Mouse (Mus musculus) kidney, postnatal 4 days (tissue): ENCODE data around the gene Ccdc96.

Experiments used
- DNase-seq, 2 experiments: peaks; one replicate each; pipeline ENCODE4 v3.0.0; 2021; ENCODE audit warnings: mixed read lengths in 2 of 2

Gene Ccdc96

DNA sequence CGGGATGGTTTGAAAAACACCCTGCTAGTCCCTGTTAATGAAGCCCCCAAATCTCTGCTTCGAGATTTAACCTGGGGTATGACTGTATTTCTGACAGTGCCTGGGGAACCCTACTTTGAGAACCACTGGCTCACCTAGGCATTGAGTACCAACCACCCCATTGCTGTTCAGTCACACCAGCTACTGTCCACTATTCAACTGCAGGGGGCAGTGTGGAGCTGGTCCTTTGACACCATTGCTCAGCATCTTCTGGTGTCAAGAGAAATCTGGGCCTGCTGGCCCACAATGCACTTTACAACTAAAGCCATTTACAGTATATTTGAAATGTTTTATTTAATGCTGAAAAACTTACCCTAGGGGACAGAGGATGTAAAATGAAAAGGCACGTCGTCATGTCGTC is 10.1 kb upstream of the Ccdc96 start:
- DNase-seq = peak; percentile 81 to 85

DNA sequence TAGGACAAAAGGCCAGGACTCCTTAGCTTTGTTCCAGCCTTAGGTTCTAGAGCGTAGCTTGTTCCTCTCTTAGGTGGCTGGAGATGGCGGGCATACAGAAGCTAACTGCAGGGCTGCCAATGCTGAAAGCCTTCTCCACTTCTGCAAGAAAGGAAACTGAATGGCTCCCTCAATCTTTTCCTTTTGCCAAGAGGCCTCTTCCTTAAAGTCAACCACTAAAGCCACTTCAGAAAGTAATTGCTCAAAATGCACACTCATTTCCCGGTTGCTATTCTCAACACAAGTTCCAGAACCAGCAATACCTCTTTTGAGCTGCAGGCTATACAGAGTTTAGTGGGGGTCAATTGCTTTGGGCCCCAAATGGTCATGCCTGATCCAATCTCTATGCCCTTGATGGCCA is 6.9 kb upstream of the Ccdc96 start:
- DNase-seq = no peak

DNA sequence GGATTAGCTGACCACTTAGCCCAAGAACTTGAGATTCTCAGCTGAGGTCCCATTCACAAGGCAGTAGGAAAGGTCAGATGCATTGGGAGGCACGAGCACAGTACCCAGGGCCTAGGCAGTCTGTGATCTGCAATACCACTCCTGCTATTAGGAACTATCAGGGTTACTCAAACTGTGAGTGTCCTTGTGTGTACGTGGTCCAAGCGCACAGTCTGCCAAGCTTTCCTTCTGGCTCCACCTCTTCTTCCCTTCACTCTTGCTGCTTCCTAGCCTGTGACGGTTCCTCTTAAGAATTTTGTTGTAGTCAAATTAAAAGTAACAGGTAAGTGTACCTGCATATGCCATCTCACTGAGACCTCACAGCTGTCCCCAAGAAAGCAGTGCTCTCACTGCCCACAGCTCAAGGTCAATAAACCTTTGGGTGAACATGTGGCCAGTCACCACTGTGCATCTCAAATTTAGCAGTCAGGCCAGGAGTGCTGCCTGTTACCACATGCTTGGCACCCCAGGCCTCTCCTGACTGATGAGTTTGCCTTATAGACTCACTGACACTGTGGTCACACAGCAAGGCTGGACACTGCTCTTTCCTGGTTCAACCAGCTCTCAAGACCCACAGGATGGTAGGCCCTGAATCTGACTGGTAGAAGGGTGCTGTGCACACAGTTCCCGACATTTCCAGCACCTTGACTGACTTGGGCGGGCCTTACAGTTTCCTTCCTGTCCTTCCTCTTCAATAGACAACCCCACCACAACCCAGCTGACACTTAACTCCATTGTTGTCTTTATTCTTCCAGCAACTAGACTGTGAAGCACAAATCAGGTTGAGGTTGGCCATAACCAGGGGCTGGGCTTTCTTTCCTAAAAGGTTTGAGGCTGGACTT is 5.6 kb upstream of the Ccdc96 start:
- no peak for DNase-seq

DNA sequence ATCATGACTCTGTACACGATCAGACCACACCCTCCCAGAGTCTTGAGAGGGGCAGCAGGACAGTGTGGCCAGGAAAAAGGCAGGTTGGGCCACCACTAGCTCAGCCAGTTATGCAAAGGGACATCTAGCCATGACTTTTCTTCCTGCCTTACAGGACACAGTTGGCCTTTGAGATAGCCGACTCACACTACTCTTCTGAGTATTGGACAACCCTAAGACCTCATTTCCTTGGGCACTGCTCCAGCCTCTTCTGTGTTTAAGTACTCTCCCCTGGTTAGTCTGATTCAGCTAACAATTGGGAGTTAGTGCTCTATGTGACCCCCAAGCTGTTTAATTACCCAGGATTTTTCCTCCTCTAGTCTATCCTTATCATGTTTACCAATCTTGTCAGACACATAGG is 4.7 kb upstream of the Ccdc96 start:
- DNase-seq = no peak

DNA sequence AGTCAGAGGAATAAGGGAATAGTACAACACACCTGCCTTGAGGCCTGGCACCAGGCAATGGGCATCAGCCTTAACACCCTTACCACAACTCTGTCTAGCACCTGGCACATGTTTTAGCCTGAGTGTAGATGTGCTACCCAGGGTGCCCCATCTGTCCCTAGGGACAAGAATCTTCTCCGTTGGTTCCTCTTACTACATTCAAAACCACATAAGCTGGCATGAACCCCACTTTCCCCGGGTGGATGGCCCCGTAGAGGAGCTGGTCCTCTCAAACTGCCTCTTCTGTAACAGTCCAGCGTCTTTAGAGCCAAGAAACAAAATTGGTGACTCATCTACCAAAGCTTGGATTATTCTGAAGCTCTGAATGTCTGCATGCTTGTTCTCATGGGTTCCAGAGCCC is 4.0 kb upstream of the Ccdc96 start:
- no peak for DNase-seq

DNA sequence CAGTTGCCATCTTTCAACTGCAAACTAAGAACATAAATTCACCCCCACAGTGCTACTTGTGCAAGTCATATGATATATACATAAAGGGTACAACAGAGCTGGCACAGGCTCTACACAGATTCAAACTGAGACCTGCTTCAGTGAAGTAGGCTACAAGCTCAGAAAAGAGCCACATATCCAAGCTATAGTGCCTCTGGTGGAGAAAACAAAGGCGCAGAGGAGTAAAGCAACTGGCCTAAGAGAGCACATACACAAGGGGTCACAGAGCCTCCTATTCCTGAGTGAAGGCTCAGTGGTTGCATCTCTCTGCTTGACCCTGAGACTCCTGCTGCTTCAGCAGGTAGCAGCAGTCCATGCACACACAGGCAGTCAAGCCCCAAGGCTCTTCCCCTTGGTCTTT is 3.3 kb upstream of the Ccdc96 start:
- no peak for DNase-seq

DNA sequence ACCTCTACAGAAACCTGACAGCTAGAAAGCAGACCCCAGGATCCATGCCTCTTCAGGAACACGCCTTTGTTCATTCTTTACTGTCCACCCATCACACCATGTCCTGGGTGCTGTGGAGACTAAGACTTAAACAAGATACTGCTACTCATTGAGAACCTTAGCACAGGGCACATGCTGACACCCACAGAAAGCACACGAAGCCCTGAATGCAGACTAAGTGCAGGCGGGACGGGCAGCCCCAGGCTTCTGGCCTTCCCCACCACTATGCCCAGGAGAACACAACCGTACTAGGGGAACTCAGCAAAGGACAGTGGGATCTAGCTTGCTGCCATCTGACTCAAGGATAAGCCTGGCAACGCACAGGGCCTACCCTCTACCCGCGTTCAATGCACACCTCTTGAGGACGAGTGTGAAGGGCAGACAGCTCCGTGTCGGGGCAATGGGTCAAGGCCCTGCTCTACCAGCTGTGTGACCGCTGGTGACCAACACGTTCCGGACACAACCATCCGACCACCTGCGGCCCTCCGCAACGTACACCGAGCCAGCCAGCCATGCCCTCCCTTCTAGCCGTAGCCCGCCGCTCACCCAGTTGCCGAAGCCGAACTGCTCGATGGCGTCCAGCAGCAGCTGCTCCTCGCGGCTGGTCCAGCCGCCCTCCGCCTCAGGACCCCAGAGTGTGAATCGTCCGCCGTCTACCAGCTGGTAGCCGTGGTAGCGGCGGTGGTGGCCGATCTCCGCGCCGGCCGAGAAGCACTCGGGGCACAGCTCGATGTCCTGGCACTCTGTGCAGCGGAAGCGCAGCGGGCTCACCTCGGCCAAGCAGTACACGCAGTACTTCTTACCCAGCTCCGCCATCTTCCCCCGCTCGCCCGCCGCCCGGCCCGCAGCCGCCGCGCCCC is 936 bp upstream of the Ccdc96 start:
- DNase-seq = peak; percentile 63 to 77

DNA sequence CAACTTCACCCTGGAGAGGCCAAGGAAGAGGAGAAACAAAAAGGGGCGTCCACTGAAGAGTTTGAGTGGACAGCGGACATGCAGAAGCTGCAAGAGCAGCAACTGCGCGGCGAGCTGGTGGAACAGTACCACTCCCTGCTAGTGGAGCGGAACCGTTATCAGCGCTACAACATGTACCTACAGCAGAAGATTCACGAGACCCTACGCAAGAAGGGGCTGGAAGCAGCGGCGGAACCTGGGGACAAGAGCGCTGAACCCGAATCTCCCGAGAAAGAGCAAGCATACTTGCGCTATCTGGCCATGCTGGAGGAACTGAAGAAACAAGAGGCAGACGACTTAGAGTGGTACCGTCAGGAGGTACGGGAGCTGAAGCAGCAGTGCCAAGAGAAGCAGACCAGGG is 918 bp downstream of the Ccdc96 start:
- no peak for DNase-seq

DNA sequence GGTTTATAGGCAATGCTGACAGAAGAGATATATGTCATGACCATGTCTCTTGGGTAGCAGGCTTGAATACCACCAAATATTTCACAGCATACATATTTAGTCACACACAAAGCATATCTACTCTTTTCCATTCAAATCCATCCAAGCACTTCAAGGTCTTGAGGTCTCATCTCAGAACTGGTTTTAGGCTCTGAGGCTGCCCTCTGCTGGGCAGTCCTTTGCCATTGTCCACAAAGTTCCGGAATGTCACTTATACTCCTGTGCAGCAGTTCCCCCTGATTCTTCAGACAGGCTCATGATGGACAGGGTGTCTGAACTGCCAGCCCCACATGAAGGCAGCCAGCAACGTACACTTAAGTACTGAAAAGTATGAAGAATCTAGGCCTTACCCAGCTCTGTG is 4.8 kb downstream of the Ccdc96 start:
- DNase-seq = peak; percentile 63 to 74

DNA sequence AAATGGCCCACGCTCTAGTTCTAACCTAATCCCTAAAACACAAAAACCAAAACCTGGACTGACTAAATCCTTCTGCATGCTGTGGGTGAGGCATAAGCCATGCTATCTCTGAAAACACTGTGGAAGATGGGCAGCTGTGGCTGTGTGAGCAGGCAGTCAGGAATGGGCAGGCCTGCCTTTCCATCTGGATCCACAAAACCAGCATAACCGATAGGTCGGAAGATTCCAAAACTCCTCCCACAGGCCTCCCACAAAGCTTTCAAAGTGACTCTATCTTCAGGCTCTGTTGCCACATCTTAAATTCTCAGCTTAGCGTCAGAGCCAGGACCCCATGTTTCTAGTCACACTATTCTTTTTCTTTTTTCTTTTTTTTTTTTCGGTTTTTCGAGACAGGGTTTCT is 9.5 kb downstream of the Ccdc96 start:
- no peak for DNase-seq

DNA sequence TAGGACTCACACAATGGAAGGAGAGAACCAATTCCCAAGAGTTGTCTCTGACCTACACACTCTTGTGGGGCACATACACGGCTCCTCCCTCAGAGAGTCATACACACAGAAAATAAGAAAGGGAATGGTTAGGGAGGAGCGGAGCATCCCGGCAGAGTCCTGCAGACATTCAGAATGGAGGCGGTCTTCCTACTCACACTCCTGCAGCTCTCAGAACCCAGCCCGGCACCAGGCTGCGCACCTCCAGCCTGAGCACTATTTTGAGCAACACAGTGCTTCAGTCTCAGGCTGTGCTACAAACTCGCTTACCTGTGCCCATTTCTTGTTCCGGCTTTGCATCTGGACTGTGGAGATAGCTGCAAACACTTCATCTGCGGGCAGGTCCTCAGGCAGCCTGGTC is 10.3 kb downstream of the Ccdc96 start:
- DNase-seq = no peak

DNA sequence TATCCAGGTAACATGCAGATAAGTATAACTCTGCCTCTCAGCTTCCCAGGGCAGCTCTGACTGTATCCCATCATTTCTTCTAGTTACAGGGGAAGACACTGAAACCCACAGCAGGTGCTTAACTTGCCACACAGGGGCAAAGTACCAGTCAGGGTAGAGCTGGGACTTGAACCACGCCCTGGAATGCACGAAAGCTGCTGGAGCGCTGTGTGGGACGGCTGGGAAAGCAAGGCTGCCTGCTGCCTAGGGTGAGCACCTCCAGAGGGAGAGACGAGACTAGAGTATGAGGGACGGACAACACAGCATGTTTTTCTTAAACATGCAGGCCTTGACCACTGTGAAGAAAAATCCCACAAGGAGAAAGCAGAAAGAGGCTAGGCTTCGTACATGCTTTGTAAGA is 20.8 kb downstream of the Ccdc96 start:
- DNase-seq = no peak

DNA sequence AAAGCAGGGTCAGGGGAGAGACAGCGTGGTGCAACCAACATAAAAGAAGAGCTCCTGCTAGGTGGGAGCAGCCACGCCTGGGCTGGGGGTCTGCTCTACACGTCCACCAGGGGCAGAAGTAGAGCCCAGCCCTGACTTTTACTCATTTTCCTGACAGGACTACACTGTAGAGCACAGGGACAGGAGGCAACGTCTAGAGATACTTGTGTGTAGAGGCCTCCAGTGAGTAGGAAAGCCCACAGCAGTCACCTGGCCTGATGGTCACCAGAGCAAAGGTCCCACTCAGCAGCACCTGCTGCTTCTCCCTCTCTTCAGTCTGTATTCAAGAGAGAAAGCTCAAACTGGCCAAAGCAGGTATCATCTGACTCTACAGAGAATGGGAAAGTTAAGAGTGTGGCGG is 21.3 kb downstream of the Ccdc96 start:
- DNase-seq = no peak

DNA sequence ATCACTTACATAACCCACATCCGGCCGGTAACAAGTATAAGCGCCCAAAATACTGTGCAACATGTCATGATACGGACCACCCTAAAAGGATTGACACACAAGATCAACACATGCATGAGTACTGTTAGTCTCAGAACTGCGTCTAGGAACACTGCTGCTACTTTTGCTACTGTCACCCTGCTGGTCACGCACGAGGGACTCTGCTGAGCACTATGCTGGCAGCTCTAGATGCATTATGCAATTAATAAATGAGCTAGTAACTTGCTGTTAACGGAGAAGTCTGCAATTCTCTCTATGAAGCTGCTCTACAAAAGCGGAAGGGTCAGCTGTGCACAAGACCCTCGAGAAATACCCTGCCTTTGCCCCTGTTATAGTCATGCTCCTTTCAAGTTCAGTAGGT is 24.0 kb downstream of the Ccdc96 start:
- no peak for DNase-seq

DNA sequence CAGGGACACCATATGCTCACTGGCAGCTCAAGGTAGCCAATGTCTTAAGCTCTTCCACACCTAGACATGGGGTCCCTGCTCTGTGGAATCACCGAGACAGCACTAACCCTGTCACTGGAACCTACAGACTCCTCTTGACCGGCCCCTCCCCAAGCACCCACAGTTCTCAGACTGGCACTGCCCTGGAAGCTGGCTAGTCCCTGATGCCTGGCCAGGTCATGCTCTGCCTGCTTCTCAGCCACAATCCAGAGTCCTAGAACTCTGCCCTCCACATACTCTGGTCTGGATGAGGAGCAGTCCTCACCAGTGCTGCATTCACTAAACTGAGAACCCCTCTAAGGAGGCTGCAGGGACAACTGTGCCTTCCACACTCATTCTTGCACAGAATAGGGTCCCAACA is 26.6 kb downstream of the Ccdc96 start:
- no peak for DNase-seq

DNA sequence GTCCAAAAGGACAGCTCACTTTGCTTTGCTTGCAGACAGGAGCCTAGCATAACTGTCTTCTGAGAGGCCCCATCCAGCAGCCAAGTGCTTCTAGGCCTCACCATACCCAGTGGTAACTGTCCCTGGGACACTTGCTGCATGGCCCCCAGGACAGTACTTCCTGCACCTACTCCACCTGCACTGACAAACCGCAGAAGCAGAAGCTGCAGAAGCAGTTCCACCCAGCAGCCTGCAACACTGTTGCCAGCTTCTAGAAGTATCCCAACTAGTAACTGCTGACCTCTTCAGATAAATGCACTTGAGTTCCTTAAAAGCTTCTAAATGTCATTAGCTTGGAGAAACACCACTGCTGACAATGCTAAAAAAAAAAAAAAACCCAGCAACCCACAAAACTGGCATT is 30.7 kb downstream of the Ccdc96 start:
- DNase-seq = no peak

DNA sequence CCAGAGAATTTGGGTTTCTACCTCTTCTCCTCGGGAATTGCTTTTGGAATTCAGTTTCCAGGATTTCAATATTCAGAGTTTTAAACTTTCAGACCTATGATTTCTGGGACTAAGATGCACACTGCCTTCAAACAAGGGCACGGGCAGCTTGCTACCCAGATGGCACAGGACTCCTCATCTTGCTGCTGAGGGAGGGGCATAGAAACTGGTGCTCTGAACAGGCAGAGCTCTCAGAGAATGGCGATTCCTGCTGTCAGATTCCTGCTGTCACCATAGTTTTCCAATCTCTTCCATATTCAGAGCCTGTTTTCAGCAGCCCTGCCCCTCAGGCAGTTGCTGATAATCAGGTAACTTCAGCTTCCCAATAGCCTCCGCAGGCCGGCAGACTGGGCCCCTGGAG is 31.2 kb downstream of the Ccdc96 start:
- DNase-seq = no peak

DNA sequence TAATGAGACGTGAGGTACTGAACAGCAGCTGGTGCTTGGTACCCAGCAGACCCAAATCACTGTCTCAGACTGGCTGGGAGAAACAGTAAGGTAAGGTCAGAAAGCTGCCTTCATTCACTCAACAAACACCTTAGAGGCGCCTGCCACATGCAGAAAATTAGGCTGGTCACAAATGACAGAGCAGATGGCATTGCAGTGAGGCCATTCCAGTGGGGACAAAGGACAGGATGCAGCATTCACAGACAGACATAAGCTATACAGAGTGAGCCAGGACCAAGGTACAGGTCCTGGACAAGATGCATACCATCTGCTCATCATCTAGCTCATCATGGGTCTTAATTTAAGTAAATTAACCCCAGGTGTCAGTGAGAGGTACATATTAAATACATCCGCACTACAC is 33.2 kb downstream of the Ccdc96 start:
- DNase-seq = no peak

DNA sequence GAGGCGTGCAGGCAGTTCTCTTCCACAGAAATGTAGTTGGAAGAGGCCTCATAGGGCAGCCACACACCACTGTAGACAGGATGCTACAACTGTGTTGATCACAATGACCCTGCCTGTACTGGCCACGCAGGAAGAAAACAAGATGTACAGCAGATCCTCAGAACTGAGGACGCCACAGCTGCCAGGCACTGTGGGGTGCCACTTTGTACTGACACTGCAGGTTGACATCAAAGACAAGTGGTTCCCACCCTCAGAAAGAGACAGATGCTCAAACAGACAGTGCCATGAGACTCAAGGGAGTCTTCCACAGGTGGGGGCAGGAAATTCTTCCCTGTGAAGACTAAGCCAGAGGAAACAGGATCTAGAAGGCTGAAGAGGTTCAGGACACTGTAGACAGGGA is 35.4 kb downstream of the Ccdc96 start:
- no peak for DNase-seq

DNA sequence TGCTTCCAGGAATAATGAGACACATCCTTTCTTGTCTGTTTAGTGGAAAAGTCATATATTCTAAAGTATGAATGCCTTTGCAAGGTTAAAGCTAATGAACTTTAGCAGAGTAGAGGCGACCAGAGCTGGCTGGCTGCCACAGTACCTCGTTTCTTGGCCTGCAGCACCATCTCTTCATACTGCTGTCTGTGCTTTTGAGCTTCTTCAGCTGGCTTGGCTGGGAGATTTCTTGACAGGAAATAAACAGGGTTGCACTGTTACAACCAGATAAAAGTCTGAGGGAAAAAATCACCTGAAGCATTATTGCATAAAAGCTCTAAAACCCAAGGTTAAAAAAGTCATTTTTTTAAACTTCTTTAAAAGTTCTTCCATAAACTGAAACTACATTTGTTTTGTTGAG is 38.4 kb downstream of the Ccdc96 start:
- DNase-seq = peak; percentile 78 to 82

DNA sequence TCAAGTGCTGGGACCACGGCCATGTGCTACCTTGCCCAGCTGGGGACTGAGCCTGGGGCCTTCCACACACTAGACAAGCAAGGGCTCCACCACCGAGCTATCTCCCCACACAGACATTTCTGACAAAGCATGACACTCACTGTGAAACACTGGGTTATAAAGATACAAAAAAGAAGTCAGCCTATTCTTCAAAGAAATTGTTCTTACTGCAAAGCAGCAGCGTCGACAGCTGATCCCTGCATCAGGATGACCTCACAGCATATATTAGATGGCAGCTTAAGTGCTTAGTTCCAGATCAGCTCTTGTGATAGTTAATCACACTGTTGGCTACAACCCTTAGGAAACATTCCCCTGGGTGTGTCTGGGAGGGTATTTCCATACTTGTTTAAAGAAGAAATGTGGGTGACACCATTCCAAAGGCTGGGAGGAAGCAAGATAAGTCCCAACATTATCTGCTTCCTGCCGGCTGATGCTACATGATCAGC is 38.9 kb downstream of the Ccdc96 start:
- DNase-seq = no peak

DNA sequence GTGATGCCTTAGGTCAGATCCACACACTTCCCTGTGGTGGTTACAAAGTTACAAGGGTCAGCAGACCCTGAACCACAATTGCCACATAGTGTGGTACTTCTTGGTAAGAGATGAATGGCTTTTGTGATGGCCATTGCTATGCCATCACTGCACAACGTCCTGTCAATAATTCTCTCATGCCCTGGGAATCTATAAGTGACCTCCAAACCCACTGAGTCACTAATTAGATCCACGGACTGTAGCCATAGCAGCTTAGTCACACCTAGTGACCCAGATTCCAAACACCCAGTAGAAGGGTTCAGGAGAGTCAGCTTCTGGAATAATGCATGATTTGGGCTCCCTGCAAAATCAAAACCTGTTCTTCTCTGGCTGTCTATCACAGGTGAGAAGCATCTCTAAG is 40.8 kb downstream of the Ccdc96 start:
- no peak for DNase-seq

DNA sequence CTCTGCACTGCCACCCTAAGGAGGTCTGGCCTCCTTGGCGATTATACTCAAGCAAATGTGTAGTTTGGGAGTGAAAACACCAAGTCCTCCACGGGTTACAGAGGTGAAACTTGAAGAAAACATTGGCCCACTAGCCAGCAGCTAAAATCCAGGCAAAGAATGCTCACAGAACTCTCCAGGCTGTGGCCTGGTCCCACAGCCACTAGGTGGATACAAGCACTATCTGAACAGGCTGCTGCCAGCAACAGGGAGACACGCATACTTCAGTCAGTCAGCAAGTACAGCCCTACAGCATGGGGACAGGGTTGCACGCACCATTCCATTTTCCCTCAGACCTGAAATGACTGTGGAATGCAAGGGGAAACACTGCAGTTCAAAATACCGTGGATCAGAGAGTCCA is 41.9 kb downstream of the Ccdc96 start:
- peak; percentile 31 to 60 for DNase-seq

DNA sequence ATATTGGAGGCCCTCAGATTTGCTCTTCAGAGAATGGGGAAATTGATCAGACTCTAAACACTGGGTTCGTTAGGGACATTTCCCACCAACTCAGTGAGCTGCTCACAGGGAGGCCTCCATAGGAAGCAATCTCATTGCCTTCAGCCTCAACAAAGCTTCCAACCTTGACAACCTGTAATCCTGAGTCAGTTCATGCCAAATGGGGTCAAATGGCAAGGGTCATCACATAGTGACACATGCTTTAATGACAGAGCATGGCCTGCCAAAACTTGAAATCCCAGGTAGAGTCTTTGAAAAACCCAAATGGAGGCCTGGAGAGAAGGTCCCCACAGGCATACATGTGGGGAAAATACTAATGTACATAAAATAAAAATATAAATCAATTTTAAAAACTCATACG is 42.5 kb downstream of the Ccdc96 start:
- DNase-seq = no peak
